Mouse (Mus musculus): Measurements from ENCODE around the gene Paqr7. TPM values are rescaled to one million over a fixed set of nuclear protein-coding genes. Genes with fewer than 3 reads are reported as not detected.
"Not testable (repeated sequence)": the region's sequence is repeated elsewhere in the genome, so short reads cannot be mapped to it uniquely, and the experiment has no call there.

Gene Paqr7
- polyA plus RNA-seq, 1 experiment = 6.8 TPM

- H3K4me3 ChIP-seq (ENCODE audit: insufficient read depth, low read length) = no peak overlapping the region
- H3K4me1 ChIP-seq (ENCODE audit: control insufficient read depth, insufficient read depth, low read length) = no peaks in the 10 kb centered on the region; the same call in 1 of the 2 replicates
- H3K27ac ChIP-seq (ENCODE audit: insufficient read depth, low read length) = no peak overlapping the region
- TF ChIP-seq CTCF (IDR thresholded peaks at IDR 0.05; ENCODE audit: borderline replicate concordance, insufficient read depth, low read length) (no peak), POLR2A (IDR thresholded peaks at IDR 0.05; ENCODE audit: low read depth, low read length) (no peak)
Observed at GRCm38 (mm10) chr4:134483078-134483688, 13.3 kb upstream of the Paqr7 start.

GRCm38 (mm10) chr4:134483696-134484095 is 12.8 kb upstream of the Paqr7 start:
- Histone ChIP-seq H3K27ac (ENCODE audit: insufficient read depth, low read length) (no peak overlapping the region), H3K4me1 (ENCODE audit: control insufficient read depth, insufficient read depth, low read length) (no peaks in the 10 kb centered on the region; the same call in 1 of the 2 replicates), H3K4me3 (ENCODE audit: insufficient read depth, low read length) (no peak overlapping the region)
- TF ChIP-seq CTCF (IDR thresholded peaks at IDR 0.05; ENCODE audit: borderline replicate concordance, insufficient read depth, low read length) (no peak), POLR2A (IDR thresholded peaks at IDR 0.05; ENCODE audit: low read depth, low read length) (no peak)

- Histone ChIP-seq H3K4me1 (ENCODE audit: control insufficient read depth, insufficient read depth, low read length) (no peaks in the 10 kb centered on the region; the same call in 1 of the 2 replicates), H3K4me3 (ENCODE audit: insufficient read depth, low read length) (no peak overlapping the region), H3K27ac (ENCODE audit: insufficient read depth, low read length) (no peak overlapping the region)
- TF ChIP-seq POLR2A (IDR thresholded peaks at IDR 0.05; ENCODE audit: low read depth, low read length) = no peak
- TF ChIP-seq CTCF (IDR thresholded peaks at IDR 0.05; ENCODE audit: borderline replicate concordance, insufficient read depth, low read length) = no peak
Observed at GRCm38 (mm10) chr4:134484231-134484630, 12.3 kb upstream of the Paqr7 start.

GRCm38 (mm10) chr4:134485151-134485900 is 11.2 kb upstream of the Paqr7 start:
- TF ChIP-seq POLR2A (IDR thresholded peaks at IDR 0.05; ENCODE audit: low read depth, low read length) (no peak), CTCF (IDR thresholded peaks at IDR 0.05; ENCODE audit: borderline replicate concordance, insufficient read depth, low read length) (no peak)
- no peak overlapping the region for H3K4me3 ChIP-seq (ENCODE audit: insufficient read depth, low read length)
- H3K27ac ChIP-seq (ENCODE audit: insufficient read depth, low read length) = no peak overlapping the region
- no peaks in the 10 kb centered on the region; the same call in 1 of the 2 replicates for H3K4me1 ChIP-seq (ENCODE audit: control insufficient read depth, insufficient read depth, low read length)

GRCm38 (mm10) chr4:134488211-134488610 is 8.3 kb upstream of the Paqr7 start:
- no peaks in the 10 kb centered on the region for H3K4me1 ChIP-seq (ENCODE audit: control insufficient read depth, insufficient read depth, low read length)
- H3K4me3 ChIP-seq (ENCODE audit: insufficient read depth, low read length) = no peak overlapping the region
- TF ChIP-seq CTCF (IDR thresholded peaks at IDR 0.05; ENCODE audit: borderline replicate concordance, insufficient read depth, low read length) = no peak
- no peak for TF ChIP-seq POLR2A (IDR thresholded peaks at IDR 0.05; ENCODE audit: low read depth, low read length)
- no peak overlapping the region for H3K27ac ChIP-seq (ENCODE audit: insufficient read depth, low read length)

- TF ChIP-seq CTCF (IDR thresholded peaks at IDR 0.05; ENCODE audit: borderline replicate concordance, insufficient read depth, low read length) (no peak), POLR2A (IDR thresholded peaks at IDR 0.05; ENCODE audit: low read depth, low read length) (no peak)
- no peak overlapping the region for H3K27ac ChIP-seq (ENCODE audit: insufficient read depth, low read length)
- no peak overlapping the region for H3K4me3 ChIP-seq (ENCODE audit: insufficient read depth, low read length)
- no peaks in the 10 kb centered on the region for H3K4me1 ChIP-seq (ENCODE audit: control insufficient read depth, insufficient read depth, low read length)
Observed at GRCm38 (mm10) chr4:134489986-134490665, 6.4 kb upstream of the Paqr7 start.

GRCm38 (mm10) chr4:134491716-134492115 is 4.8 kb upstream of the Paqr7 start:
- TF ChIP-seq POLR2A (IDR thresholded peaks at IDR 0.05; ENCODE audit: low read depth, low read length) (no peak), CTCF (IDR thresholded peaks at IDR 0.05; ENCODE audit: borderline replicate concordance, insufficient read depth, low read length) (no peak)
- Histone ChIP-seq H3K4me1 (ENCODE audit: control insufficient read depth, insufficient read depth, low read length) (0 out of 2 replicates have a peak, but pooled peaks cover 2% of the 10 kb centered on the region), H3K4me3 (ENCODE audit: insufficient read depth, low read length) (no peak overlapping the region), H3K27ac (ENCODE audit: insufficient read depth, low read length) (no peak overlapping the region)

- not testable (repeated sequence) for H3K27ac ChIP-seq (ENCODE audit: insufficient read depth, low read length); H3K4me3 ChIP-seq (ENCODE audit: insufficient read depth, low read length); H3K4me1 ChIP-seq (ENCODE audit: control insufficient read depth, insufficient read depth, low read length)
Observed at GRCm38 (mm10) chr4:134494161-134494560, 2.3 kb upstream of the Paqr7 start.

- Histone ChIP-seq H3K4me1 (ENCODE audit: control insufficient read depth, insufficient read depth, low read length) (0 out of 2 replicates have a peak, but pooled peaks cover 2% of the 10 kb centered on the region), H3K4me3 (ENCODE audit: insufficient read depth, low read length) (no peak overlapping the region), H3K27ac (ENCODE audit: insufficient read depth, low read length) (no peak overlapping the region)
- TF ChIP-seq POLR2A (IDR thresholded peaks at IDR 0.05; ENCODE audit: low read depth, low read length) (no peak), CTCF (IDR thresholded peaks at IDR 0.05; ENCODE audit: borderline replicate concordance, insufficient read depth, low read length) (no peak)
Observed at GRCm38 (mm10) chr4:134494780-134495545, 1.5 kb upstream of the Paqr7 start.
